Mouse (Mus musculus) heart, postnatal 0 days (tissue): ENCODE results near the gene Cd19.

Experiments
- CTCF ChIP-seq: IDR thresholded peaks from 2 replicates; pipeline ENCODE4 v1.5.1; 2016; ENCODE audit warnings: antibody characterized with exemption, control low read depth, low read depth
- EP300 ChIP-seq: IDR thresholded peaks from 2 replicates; pipeline ENCODE4 v1.6.1; 2016; ENCODE audit warnings: antibody characterized with exemption, low read depth

- no peak for TF ChIP-seq CTCF
- TF ChIP-seq EP300 = no peak
Measured at GRCm38 (mm10) chr7:126450641-126451040, 36.0 kb upstream of the Cd19 start.
